Mouse (Mus musculus) cerebellum, postnatal 25 days (tissue): Measurements from ENCODE around the gene Tert.
A peak's percentile ranks its signal among the peaks of the same experiment; 100 is the strongest.

Experiments
- DNase-seq, 2 experiments: peaks; one replicate each; pipeline ENCODE4 v3.0.0; 2021; ENCODE audit warnings: mixed read lengths in 2 of 2

Gene Tert

GRCm38 (mm10) chr13:73679311-73679710, 52.6 kb downstream of the Tert start:
- no peak for DNase-seq

- no peak for DNase-seq
Observed at GRCm38 (mm10) chr13:73680394-73680793, 53.7 kb downstream of the Tert start.

GRCm38 (mm10) chr13:73682226-73682625, 55.5 kb downstream of the Tert start:
- no peak for DNase-seq

GRCm38 (mm10) chr13:73683682-73684081, 57.0 kb downstream of the Tert start:
- no peak for DNase-seq

- DNase-seq, result no peak
Observed at GRCm38 (mm10) chr13:73684412-73684811, 57.7 kb downstream of the Tert start.

GRCm38 (mm10) chr13:73685502-73685901, 58.8 kb downstream of the Tert start:
- DNase-seq, result no peak

GRCm38 (mm10) chr13:73687601-73688000, 60.9 kb downstream of the Tert start:
- DNase-seq, result no peak

- DNase-seq, result no peak
Observed at GRCm38 (mm10) chr13:73688934-73689333, 62.2 kb downstream of the Tert start.

GRCm38 (mm10) chr13:73692249-73692868, 65.6 kb downstream of the Tert start:
- DNase-seq, result peak; percentile 48 to 66

GRCm38 (mm10) chr13:73693333-73693732, 66.6 kb downstream of the Tert start:
- no peak for DNase-seq

GRCm38 (mm10) chr13:73694972-73695371, 68.3 kb downstream of the Tert start:
- DNase-seq, result no peak

- no peak for DNase-seq
Observed at GRCm38 (mm10) chr13:73696529-73696928, 69.8 kb downstream of the Tert start.
